Mouse (Mus musculus): ENCODE measurements around the gene Dab1.

Dab1 gene

GRCm38 (mm10) chr4:103974946-103975345, 355.8 kb downstream of the Dab1 start:
- DNase-seq (ENCODE audit: low spot score), result peak; percentile 36

GRCm38 (mm10) chr4:103993884-103994283, 374.7 kb downstream of the Dab1 start:
- no peak for DNase-seq (ENCODE audit: low spot score)

GRCm38 (mm10) chr4:103994406-103994805, 375.2 kb downstream of the Dab1 start:
- no peak for DNase-seq (ENCODE audit: low spot score)

- no peak for DNase-seq (ENCODE audit: low spot score)
These were observed 389.2 kb downstream of the Dab1 start for GRCm38 (mm10) chr4:104008406-104008805.

GRCm38 (mm10) chr4:104011683-104012082, 392.5 kb downstream of the Dab1 start:
- DNase-seq (ENCODE audit: low spot score), result no peak

GRCm38 (mm10) chr4:104012150-104012549, 393.0 kb downstream of the Dab1 start:
- peak; percentile 26 for DNase-seq (ENCODE audit: low spot score)

- no peak for DNase-seq (ENCODE audit: low spot score)
These were observed 406.0 kb downstream of the Dab1 start for GRCm38 (mm10) chr4:104025117-104025694.

GRCm38 (mm10) chr4:104026834-104027233, 407.7 kb downstream of the Dab1 start:
- DNase-seq (ENCODE audit: low spot score), result no peak

GRCm38 (mm10) chr4:104027239-104027638, 408.1 kb downstream of the Dab1 start:
- no peak for DNase-seq (ENCODE audit: low spot score)

GRCm38 (mm10) chr4:104036091-104036490, 416.9 kb downstream of the Dab1 start:
- DNase-seq (ENCODE audit: low spot score), result no peak

GRCm38 (mm10) chr4:104039588-104039987, 420.4 kb downstream of the Dab1 start:
- no peak for DNase-seq (ENCODE audit: low spot score)

GRCm38 (mm10) chr4:104043441-104043840, 424.3 kb downstream of the Dab1 start:
- no peak for DNase-seq (ENCODE audit: low spot score)

- DNase-seq (ENCODE audit: low spot score), result no peak
These were observed 425.5 kb downstream of the Dab1 start for GRCm38 (mm10) chr4:104044634-104045033.

- DNase-seq (ENCODE audit: low spot score), result no peak
These were observed 429.0 kb downstream of the Dab1 start for GRCm38 (mm10) chr4:104047966-104048804.

GRCm38 (mm10) chr4:104057116-104057515, 438.0 kb downstream of the Dab1 start:
- DNase-seq (ENCODE audit: low spot score), result no peak

GRCm38 (mm10) chr4:104059569-104059968, 440.4 kb downstream of the Dab1 start:
- DNase-seq (ENCODE audit: low spot score), result no peak

GRCm38 (mm10) chr4:104062356-104062755, 443.2 kb downstream of the Dab1 start:
- peak; percentile 17 for DNase-seq (ENCODE audit: low spot score)

GRCm38 (mm10) chr4:104066901-104067300, 447.7 kb downstream of the Dab1 start:
- no peak for DNase-seq (ENCODE audit: low spot score)

- no peak for DNase-seq (ENCODE audit: low spot score)
These were observed 448.6 kb downstream of the Dab1 start for GRCm38 (mm10) chr4:104067748-104068147.

GRCm38 (mm10) chr4:104071296-104071695, 452.1 kb downstream of the Dab1 start:
- no peak for DNase-seq (ENCODE audit: low spot score)

GRCm38 (mm10) chr4:104073920-104074459, 454.8 kb downstream of the Dab1 start:
- DNase-seq (ENCODE audit: low spot score), result no peak

- no peak for DNase-seq (ENCODE audit: low spot score)
These were observed 458.6 kb downstream of the Dab1 start for GRCm38 (mm10) chr4:104077771-104078170.

- no peak for DNase-seq (ENCODE audit: low spot score)
These were observed 487.1 kb downstream of the Dab1 start for GRCm38 (mm10) chr4:104106299-104106698.
